Mouse (Mus musculus) lung, postnatal 0 days (tissue): ENCODE results near the gene Rnf222. TPM values are rescaled to one million over a fixed set of nuclear protein-coding genes. Genes with fewer than 3 reads are reported as not detected.

ENCODE experiments used
- ATAC-seq: fragments of 200-750 bp; cut with Nextera tagmentation; 2 replicates; pipeline ENCODE4 v1.8.0; 2017; ENCODE audit warnings: moderate library complexity
- DNase-seq: peaks from one replicate; pipeline ENCODE4 v3.0.0-alpha.2; 2016; ENCODE audit warnings: low spot score
- H3K27ac ChIP-seq: fragments of 300-500 bp; sonication (generic); 2 replicates; pipeline ENCODE4 v1.5.1; 2014; ENCODE audit warnings: antibody characterized with exemption, mild to moderate bottlenecking, low read length, mixed read lengths
- H3K27me3 ChIP-seq: fragments of 300-500 bp; sonication (generic); replicated peaks from 2 replicates; pipeline ENCODE4 v1.6.1; 2014; ENCODE audit warnings: low read length, mixed read lengths; ENCODE audit not compliant: insufficient read depth
- H3K36me3 ChIP-seq: fragments of 300-500 bp; sonication (generic); 2 replicates; pipeline ENCODE4 v1.6.1; 2014; ENCODE audit warnings: low read length, mixed read lengths; ENCODE audit not compliant: insufficient read depth
- H3K4me1 ChIP-seq: fragments of 300-500 bp; sonication (generic); 2 replicates; pipeline ENCODE4 v1.6.1; 2014; ENCODE audit warnings: antibody characterized with exemption, low read depth, low read length, mixed read lengths; ENCODE audit not compliant: insufficient read depth
- H3K4me2 ChIP-seq: fragments of 300-500 bp; sonication (generic); replicated peaks from 2 replicates; pipeline ENCODE4 v1.6.1; 2014; ENCODE audit warnings: low read depth, mild to moderate bottlenecking, low read length, moderate library complexity, mixed read lengths
- H3K4me3 ChIP-seq: fragments of 300-500 bp; sonication (generic); 2 replicates; pipeline ENCODE4 v1.5.1; 2014; ENCODE audit warnings: low read depth, low read length
- H3K9ac ChIP-seq: fragments of 300-500 bp; sonication (generic); replicated peaks from 2 replicates; pipeline ENCODE4 v1.6.1; 2014; ENCODE audit warnings: low read depth, mild to moderate bottlenecking
- H3K9me3 ChIP-seq: fragments of 300-500 bp; sonication (generic); 2 replicates; pipeline ENCODE4 v1.6.1; 2016; ENCODE audit warnings: low read length, mixed read lengths
- CTCF ChIP-seq: IDR thresholded peaks from 2 replicates; pipeline ENCODE4 v1.5.1; 2016; ENCODE audit warnings: antibody characterized with exemption, mild to moderate bottlenecking
- EP300 ChIP-seq: IDR thresholded peaks from 2 replicates; pipeline ENCODE4 v1.6.1; 2016; ENCODE audit warnings: antibody characterized with exemption, mild to moderate bottlenecking, control low read depth
- WGBS: fragments of 180-500 bp; shearing (Covaris S2); extraction: QIAGEN DNeasy Blood & Tissue Kit; methylation state at CpG from one replicate; pipeline ENCODE4 v1.1.7; 2014; 5-methylcytosine and 5-hydroxymethylcytosine counted together
- polyA plus RNA-seq: library from polyadenylated mRNA; unstranded; fragments of >200 nt; fragmentation: Nextera tagmentation; extraction: Ambion mirVana; gene quantifications from 2 replicates; pipeline ENCODE4 v1.2.1, GENCODE M21; 2015

Rnf222 gene
- polyA plus RNA-seq, 1 experiment from 2014 or later = 0.16 TPM

DNA sequence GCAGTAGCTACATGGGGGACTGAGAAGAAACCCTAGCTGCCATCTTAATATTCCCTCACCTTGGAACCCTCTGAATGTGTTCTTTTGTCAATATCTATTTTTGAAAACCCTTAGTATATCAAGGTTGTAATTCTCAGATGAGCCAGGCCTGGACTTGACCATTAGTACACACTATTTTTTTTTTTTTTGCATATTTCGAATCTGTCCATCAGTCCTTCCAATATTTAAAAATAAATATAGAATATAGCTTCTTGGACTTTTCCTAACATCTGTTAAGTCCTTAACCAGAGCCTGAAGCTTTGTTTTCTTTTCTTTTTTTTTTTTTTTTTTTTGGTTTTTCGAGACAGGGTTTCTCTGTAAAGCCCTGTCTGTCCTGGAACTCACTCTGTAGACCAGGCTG, 4.5 kb upstream of the Rnf222 start:
- no peaks in the 10 kb centered on the region for H3K27me3 ChIP-seq
- 87% methylated on average over 2 of the region's 2 CpGs for WGBS
- H3K4me3 ChIP-seq = no peak overlapping the region
- H3K36me3 ChIP-seq = no peaks in the 10 kb centered on the region
- DNase-seq (no peak), ATAC-seq (no peak)
- H3K9ac ChIP-seq = no peak overlapping the region
- no peaks in the 10 kb centered on the region for H3K9me3 ChIP-seq
- H3K27ac ChIP-seq = no peak overlapping the region
- no peak overlapping the region for H3K4me2 ChIP-seq
- TF ChIP-seq EP300 (no peak), CTCF (no peak)
- no peaks in the 10 kb centered on the region for H3K4me1 ChIP-seq

DNA sequence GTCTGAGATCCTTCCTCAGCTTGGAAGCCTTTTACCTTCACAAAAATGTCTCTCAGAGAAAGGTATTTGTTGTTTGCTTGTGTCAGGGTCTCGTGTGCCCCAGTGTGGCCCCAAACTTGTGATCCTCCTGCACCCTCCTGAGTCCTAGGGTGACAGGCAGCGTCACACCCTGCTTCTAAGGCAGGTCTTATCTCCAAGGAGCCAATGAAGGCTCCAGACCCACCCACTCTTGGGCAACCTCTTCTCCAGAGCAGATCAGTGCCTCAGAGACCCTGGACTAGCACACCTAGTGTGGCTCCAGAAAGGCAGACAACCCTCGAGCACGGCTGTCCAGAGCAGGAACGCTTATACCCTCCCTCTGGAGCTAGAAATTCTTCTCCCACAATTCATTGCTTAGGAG, 4.0 kb upstream of the Rnf222 start:
- DNase-seq = no peak
- 55% methylated on average over 5 of the region's 5 CpGs for WGBS
- Histone ChIP-seq H3K4me2 (no peak overlapping the region), H3K9me3 (no peaks in the 10 kb centered on the region), H3K27me3 (no peaks in the 10 kb centered on the region), H3K9ac (no peak overlapping the region), H3K4me1 (no peaks in the 10 kb centered on the region), H3K36me3 (no peaks in the 10 kb centered on the region), H3K27ac (no peak overlapping the region), H3K4me3 (no peak overlapping the region)
- ATAC-seq = no peak
- TF ChIP-seq EP300 (no peak), CTCF (no peak)

DNA sequence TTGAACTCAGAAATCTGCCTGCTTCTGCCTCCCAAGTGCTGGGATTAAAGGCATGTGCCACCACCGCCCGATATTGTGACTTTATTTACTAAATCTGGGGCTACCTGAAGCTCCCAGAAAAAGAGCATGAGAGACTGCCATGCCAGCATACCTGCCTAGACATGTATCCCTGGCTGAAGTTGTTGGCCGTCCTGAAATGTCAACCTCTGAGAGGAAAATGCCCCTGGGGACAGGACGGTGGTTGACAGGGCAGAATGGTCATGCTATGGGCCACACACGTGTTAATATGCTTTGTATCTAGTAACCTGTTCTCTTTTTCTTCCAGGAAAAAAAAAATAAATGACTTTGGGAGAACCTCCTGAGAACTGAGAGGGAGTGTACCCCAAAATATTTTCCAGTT, 2.3 kb upstream of the Rnf222 start:
- 78% methylated on average over 5 of the region's 5 CpGs for WGBS
- no peak overlapping the region for H3K9ac ChIP-seq
- H3K4me3 ChIP-seq = no peak overlapping the region
- TF ChIP-seq CTCF = no peak
- no peak for TF ChIP-seq EP300
- H3K9me3 ChIP-seq = no peaks in the 10 kb centered on the region
- DNase-seq = no peak
- H3K27ac ChIP-seq = no peak overlapping the region
- H3K4me1 ChIP-seq = no peaks in the 10 kb centered on the region
- ATAC-seq = no peak
- no peaks in the 10 kb centered on the region for H3K36me3 ChIP-seq
- no peak overlapping the region for H3K4me2 ChIP-seq
- H3K27me3 ChIP-seq = no peaks in the 10 kb centered on the region

DNA sequence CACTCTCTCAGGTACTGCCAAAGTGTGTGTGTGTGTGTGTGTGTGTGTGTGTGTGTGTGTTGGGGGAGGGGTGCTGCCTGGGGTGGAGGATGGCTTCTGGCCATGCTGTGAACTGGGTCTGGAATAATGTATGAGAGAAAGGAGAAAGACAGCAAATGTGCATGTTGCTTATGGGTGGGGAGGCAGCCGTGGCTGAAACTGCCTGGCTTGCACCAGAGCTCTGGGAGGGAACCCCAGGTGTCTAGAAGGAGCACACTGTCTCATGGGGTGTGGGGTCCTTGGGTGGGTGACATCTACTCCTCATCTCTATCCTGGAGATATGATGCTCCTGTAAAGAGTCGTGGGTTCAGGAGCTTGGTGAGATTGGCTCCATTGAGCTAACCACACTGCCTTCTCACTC, 300 bp downstream of the Rnf222 start:
- Histone ChIP-seq H3K36me3 (no peaks in the 10 kb centered on the region), H3K27ac (no peak overlapping the region), H3K9ac (no peak overlapping the region), H3K4me1 (peaks cover 5% of the 10 kb centered on the region; the same call in 1 of the 2 replicates), H3K27me3 (no peaks in the 10 kb centered on the region), H3K9me3 (no peaks in the 10 kb centered on the region), H3K4me3 (no peak overlapping the region), H3K4me2 (no peak overlapping the region)
- no peak for ATAC-seq
- WGBS = 54% methylated on average over 2 of the region's 2 CpGs
- TF ChIP-seq CTCF (no peak), EP300 (no peak)
- DNase-seq = no peak

DNA sequence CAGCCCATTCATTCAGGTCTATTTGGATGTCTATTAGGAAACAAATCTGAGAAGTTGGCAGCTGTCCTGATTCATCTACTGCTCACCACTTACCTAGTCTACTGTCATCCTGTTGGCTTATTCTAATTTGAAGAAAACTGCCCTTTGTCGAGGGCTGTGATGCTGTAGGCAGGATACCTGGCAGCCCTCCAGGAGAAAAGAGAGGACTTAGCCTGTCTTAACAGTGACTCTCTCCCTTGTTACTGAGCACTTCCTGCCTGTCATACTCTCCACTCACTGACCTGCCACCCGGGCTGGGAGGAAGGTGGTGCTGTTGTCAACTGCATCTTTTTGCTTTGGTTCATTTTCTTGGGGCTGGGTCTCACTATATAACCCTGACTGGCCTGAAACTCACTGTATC, 2.3 kb downstream of the Rnf222 start:
- no peaks in the 10 kb centered on the region for H3K36me3 ChIP-seq
- DNase-seq (no peak), ATAC-seq (no peak)
- H3K4me3 ChIP-seq = no peak overlapping the region
- no peaks in the 10 kb centered on the region for H3K9me3 ChIP-seq
- H3K4me2 ChIP-seq = no peak overlapping the region
- H3K27ac ChIP-seq = no peak overlapping the region
- WGBS = 19% methylated on average over 2 of the region's 2 CpGs
- TF ChIP-seq CTCF (no peak), EP300 (no peak)
- H3K9ac ChIP-seq = no peak overlapping the region
- no peaks in the 10 kb centered on the region for H3K27me3 ChIP-seq
- H3K4me1 ChIP-seq = peaks cover 5% of the 10 kb centered on the region; the same call in 1 of the 2 replicates

DNA sequence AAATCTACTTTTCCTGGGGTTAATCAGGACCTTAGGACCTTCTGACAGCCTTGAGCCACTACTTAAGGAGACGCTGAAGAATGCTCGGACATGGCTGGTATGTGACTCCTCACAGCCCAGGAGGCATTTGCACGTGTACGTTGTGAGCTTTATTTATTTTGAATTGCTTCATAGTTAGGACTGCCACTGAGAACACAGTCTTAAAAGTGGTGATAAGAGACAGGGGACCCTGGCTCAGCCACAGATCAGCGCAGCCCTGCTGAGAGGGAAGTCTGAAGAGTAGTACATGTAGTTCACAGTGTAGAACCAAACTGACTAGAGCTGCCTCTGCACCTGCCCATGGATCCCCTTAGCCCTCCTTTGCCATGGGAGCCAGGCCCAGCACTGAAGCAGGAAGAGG, 3.5 kb downstream of the Rnf222 start:
- ATAC-seq (peak; percentile 74), DNase-seq (peak; percentile 46)
- peaks cover 5% of the 10 kb centered on the region; the same call in 1 of the 2 replicates for H3K4me1 ChIP-seq
- H3K4me3 ChIP-seq = no peak overlapping the region
- TF ChIP-seq CTCF = no peak
- 0 out of 2 replicates have a peak, but pooled peaks have one; percentile 27 for TF ChIP-seq EP300
- no peak overlapping the region for H3K4me2 ChIP-seq
- 48% methylated on average over 5 of the region's 5 CpGs for WGBS
- H3K36me3 ChIP-seq = no peaks in the 10 kb centered on the region
- no peaks in the 10 kb centered on the region for H3K27me3 ChIP-seq
- H3K9ac ChIP-seq = no peak overlapping the region
- H3K27ac ChIP-seq = no peak overlapping the region; the same call in 1 of the 2 replicates
- no peaks in the 10 kb centered on the region for H3K9me3 ChIP-seq

DNA sequence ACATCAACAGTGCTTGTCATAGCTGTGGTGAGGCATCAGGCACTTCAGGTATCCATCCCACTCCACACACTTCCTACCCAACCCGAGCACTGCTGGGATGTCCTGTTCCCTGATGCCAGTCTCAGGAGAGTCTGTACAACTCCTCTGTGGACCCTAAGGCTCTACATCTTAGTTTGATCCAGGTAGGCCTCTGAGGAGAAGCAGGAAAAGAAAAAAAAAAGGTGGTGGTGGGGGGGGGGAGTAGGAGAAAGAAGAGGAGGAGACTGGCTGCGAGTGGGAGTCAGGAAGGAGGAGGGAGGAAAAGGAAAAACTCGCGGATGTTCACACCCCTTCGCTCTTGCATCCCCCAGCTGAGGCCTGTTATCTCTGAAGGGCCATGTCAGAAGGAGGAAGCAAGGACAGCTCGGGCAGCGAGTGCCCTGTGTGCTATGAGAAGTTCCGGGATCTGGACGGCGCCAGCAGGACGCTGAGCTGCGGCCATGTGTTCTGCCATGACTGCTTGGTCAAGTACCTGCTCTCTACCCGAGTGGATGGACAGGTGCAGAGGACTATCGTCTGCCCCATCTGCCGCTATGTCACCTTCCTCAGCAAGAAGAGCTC, 4.0 kb downstream of the Rnf222 start:
- ATAC-seq (peak; percentile 69), DNase-seq (peak; percentile 38)
- H3K9ac ChIP-seq = no peak overlapping the region
- H3K27ac ChIP-seq = peak overlapping the region; percentile 38; the same call in 1 of the 2 replicates
- H3K27me3 ChIP-seq = no peaks in the 10 kb centered on the region
- H3K4me1 ChIP-seq = peaks cover 5% of the 10 kb centered on the region; the same call in 1 of the 2 replicates
- no peaks in the 10 kb centered on the region for H3K9me3 ChIP-seq
- no peak overlapping the region for H3K4me2 ChIP-seq
- 36% methylated on average over 14 of the region's 15 CpGs for WGBS
- no peaks in the 10 kb centered on the region for H3K36me3 ChIP-seq
- no peak overlapping the region for H3K4me3 ChIP-seq
- TF ChIP-seq EP300 (no peak), CTCF (no peak)
